Mouse (Mus musculus) thymus, adult 2 months (tissue): ENCODE data around the gene Lrrc47. TPM values are rescaled to one million over a fixed set of nuclear protein-coding genes. Genes with fewer than 3 reads are reported as not detected.

Source experiments
- DNase-seq: peaks from one replicate; pipeline ENCODE4 v3.0.0; 2021
- H3K27ac ChIP-seq: fragments of 200-500 bp; 2 replicates; pipeline ENCODE4 v1.5.1; 2012; ENCODE audit warnings: low read length, control low read depth; ENCODE audit not compliant: control insufficient read depth, insufficient read depth
- H3K27me3 ChIP-seq: fragments of 200-500 bp; 2 replicates; pipeline ENCODE4 v1.6.1; 2012; ENCODE audit warnings: mild to moderate bottlenecking, low read length, moderate library complexity, mixed read lengths; ENCODE audit not compliant: control insufficient read depth, insufficient read depth
- H3K36me3 ChIP-seq: fragments of 200-500 bp; 2 replicates; pipeline ENCODE4 v1.6.1; 2012; ENCODE audit warnings: mild to moderate bottlenecking, low read length, moderate library complexity; ENCODE audit not compliant: control insufficient read depth, insufficient read depth
- H3K4me1 ChIP-seq: fragments of 200-500 bp; replicated peaks from 2 replicates; pipeline ENCODE4 v1.6.1; 2012; ENCODE audit warnings: low read length; ENCODE audit not compliant: control insufficient read depth, insufficient read depth
- H3K4me3 ChIP-seq: fragments of 200-500 bp; 2 replicates; pipeline ENCODE4 v1.5.1; 2012; ENCODE audit warnings: mild to moderate bottlenecking, low read length, control low read depth, moderate library complexity; ENCODE audit not compliant: control insufficient read depth, insufficient read depth
- CTCF ChIP-seq: fragments of 200-500 bp; IDR thresholded peaks from 2 replicates; pipeline ENCODE4 v1.5.1; 2012; ENCODE audit warnings: mild to moderate bottlenecking, control low read depth, low read length, moderate library complexity, borderline replicate concordance; ENCODE audit not compliant: control insufficient read depth, poor library complexity, insufficient read depth; ENCODE audit errors: extremely low read depth
- POLR2A ChIP-seq: fragments of 200-500 bp; IDR thresholded peaks from 2 replicates; pipeline ENCODE4 v1.6.1; 2012; ENCODE audit warnings: mild to moderate bottlenecking, low read length, control low read depth, moderate library complexity; ENCODE audit not compliant: control insufficient read depth, poor library complexity, insufficient read depth; ENCODE audit errors: extremely low read depth
- WGBS: fragments of 180-500 bp; shearing (Covaris S2); methylation state at CpG from one replicate; pipeline ENCODE4 v1.1.7; 2018; 5-methylcytosine and 5-hydroxymethylcytosine counted together
- polyA plus RNA-seq: library from polyadenylated mRNA; depleted of rRNA; stranded (reverse); fragments of >200 nt; gene quantifications from 2 replicates; pipeline ENCODE4 v1.2.3, GENCODE M21; 2012

Lrrc47 gene
- polyA plus RNA-seq, 1 experiment, result 118 TPM

DNA sequence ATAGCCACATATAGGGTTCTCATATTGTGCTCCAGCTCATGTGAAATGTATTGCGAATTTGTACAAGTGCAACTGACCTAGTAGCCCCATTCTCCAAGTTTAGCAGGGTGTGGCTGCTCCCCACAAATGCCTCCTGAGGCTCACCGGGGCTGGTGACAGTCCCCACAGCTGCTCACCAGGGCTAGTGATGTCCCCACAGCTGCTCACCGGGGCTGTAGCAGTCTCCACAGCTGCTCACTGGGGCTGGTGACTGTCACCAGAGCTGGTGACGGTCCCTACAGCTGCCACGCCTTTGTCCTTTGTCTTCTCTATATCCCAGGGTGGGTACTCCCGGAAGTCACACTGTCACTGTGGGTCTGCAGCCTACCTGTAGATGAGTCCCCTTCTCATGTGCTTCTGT, 5.3 kb upstream of the Lrrc47 start:
- peaks cover 9% of the 10 kb centered on the region for H3K36me3 ChIP-seq
- DNase-seq, result no peak
- H3K4me3 ChIP-seq, result no peak overlapping the region
- H3K27ac ChIP-seq, result no peak overlapping the region
- TF ChIP-seq CTCF, result no peak
- TF ChIP-seq POLR2A, result no peak
- peaks cover 4% of the 10 kb centered on the region; the same call in 1 of the 2 replicates for H3K4me1 ChIP-seq
- H3K27me3 ChIP-seq, result no peaks in the 10 kb centered on the region
- WGBS, result 98% methylated on average over 6 of the region's 6 CpGs

DNA sequence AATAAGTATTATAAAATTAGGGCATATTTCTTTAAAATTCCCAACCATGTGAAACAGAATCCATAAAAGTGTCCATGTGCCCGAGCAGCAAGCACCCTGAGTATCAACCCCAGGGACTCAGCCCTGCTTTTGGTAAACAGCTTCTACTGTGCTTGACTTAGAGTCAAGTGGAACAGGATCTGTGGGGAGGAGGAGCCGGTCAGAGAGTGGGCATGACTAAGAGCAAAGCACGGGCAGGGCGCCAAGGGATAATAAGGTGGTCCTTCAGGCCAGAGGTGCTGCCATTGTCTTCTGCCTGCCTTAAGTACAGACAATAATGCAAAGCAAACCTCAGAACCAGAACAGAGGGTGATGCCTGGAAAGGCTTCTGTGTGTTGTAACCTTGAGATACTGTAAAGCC, 3.8 kb upstream of the Lrrc47 start:
- DNase-seq, result no peak
- H3K27ac ChIP-seq, result no peak overlapping the region
- 0 out of 2 replicates have a peak, but pooled peaks cover 4% of the 10 kb centered on the region for H3K36me3 ChIP-seq
- no peaks in the 10 kb centered on the region for H3K27me3 ChIP-seq
- H3K4me1 ChIP-seq, result peaks cover 12% of the 10 kb centered on the region
- WGBS, result 94% methylated on average over 4 of the region's 4 CpGs
- TF ChIP-seq CTCF (no peak), POLR2A (no peak)
- no peak overlapping the region for H3K4me3 ChIP-seq

DNA sequence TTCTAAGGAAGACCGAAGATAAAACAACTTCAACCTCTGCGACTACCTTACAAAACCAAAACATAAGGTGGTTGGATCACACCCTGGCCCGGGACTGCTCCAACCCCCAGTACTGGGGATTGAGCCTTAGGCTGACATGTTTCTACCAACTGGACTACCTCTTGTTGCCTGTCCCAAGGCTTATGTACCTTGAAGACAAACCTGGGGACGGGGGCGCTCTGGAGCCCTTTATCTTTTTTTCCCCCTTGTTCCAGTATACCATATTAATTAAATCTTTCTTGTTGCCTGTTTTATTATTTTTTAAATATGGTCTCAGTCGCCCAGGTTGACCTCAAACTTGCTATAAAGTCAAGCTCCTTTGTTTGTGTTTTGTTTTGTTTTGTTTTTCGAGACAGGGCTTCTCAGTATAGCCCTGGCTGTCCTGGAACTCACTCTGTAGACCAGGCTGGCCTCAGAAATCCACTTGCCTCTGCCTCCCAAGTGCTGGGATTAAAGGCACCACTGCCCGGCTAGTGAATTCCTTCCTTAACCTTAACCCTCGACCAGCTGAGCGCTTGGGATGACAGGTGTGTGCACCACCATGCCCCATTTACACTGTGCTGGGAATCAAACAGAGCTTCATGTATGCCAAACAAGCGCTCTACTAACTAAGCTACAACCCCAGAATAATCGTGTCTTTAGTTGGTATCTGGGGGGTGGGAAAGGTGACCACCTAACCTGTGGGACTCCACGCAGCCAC, 455 bp upstream of the Lrrc47 start:
- 39% methylated on average over 13 of the region's 13 CpGs for WGBS
- no peaks in the 10 kb centered on the region for H3K27me3 ChIP-seq
- H3K4me1 ChIP-seq, result peaks cover 23% of the 10 kb centered on the region
- peak overlapping the region; percentile 96 for H3K4me3 ChIP-seq
- no peak overlapping the region for H3K27ac ChIP-seq
- H3K36me3 ChIP-seq, result peaks cover 4% of the 10 kb centered on the region
- no peak for DNase-seq
- no peak for TF ChIP-seq CTCF
- no peak for TF ChIP-seq POLR2A

DNA sequence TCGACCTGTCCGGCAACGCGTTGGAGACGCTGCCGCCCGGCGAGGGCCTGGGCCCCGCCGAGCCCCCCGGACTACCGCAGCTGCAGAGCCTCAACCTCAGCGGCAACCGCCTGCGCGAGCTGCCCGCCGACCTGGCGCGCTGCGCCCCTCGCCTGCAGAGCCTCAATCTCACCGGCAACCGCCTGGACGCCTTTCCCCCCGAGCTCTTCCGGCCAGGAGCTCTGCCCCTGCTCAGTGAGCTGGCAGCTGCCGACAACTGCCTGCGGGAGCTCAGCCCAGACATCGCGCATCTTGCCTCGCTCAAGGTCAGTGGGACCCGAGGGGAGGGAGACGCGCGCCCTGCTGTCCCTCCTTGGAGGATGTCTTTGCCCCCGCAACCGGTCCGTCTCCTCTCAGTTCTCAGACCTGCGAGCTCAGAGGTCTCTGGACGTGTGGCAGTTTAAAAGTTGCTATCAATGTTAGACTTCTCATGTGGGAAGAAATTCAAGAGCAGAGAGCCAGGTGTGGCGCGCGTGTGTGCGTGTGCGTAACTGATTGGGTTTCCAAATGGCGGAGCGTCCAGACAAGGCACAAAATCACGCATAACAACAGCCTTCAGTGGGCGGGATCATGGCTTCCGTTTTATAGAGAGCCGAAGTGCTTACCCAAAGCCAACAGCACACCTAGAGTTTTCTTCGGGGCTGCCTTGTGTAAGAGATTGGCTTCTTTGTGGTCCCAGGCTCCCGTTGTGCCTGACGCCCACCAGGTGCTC, 776 bp downstream of the Lrrc47 start:
- no peak for DNase-seq
- H3K4me3 ChIP-seq, result peak overlapping the region; percentile 96
- no peak overlapping the region for H3K27ac ChIP-seq
- WGBS, result under 1% methylated on average over 55 of the region's 55 CpGs
- TF ChIP-seq POLR2A (no peak), CTCF (no peak)
- H3K27me3 ChIP-seq, result no peaks in the 10 kb centered on the region
- peaks cover 9% of the 10 kb centered on the region for H3K36me3 ChIP-seq
- H3K4me1 ChIP-seq, result peaks cover 23% of the 10 kb centered on the region

- no peak overlapping the region for H3K4me3 ChIP-seq
- H3K27me3 ChIP-seq, result no peaks in the 10 kb centered on the region
- no peak overlapping the region for H3K27ac ChIP-seq
- no peak for DNase-seq
- TF ChIP-seq POLR2A, result no peak
- no peak for TF ChIP-seq CTCF
- H3K4me1 ChIP-seq, result peaks cover 23% of the 10 kb centered on the region
- H3K36me3 ChIP-seq, result peaks cover 36% of the 10 kb centered on the region
- WGBS, result 97% methylated on average over 11 of the region's 11 CpGs
Measured at GRCm38 (mm10) chr4:154015476-154015875, 3.9 kb downstream of the Lrrc47 start.

GRCm38 (mm10) chr4:154019571-154019970, 8.0 kb downstream of the Lrrc47 start:
- 55% methylated on average over 7 of the region's 7 CpGs for WGBS
- Histone ChIP-seq H3K36me3 (peaks cover 41% of the 10 kb centered on the region), H3K4me3 (no peak overlapping the region), H3K27me3 (no peaks in the 10 kb centered on the region), H3K27ac (no peak overlapping the region), H3K4me1 (no peaks in the 10 kb centered on the region)
- peak; percentile 68; the same call in 1 of the 2 replicates for TF ChIP-seq CTCF
- no peak for TF ChIP-seq POLR2A
- DNase-seq, result peak; percentile 59
